Mouse (Mus musculus): ENCODE data around the gene Lman2l. TPM values are rescaled to one million over a fixed set of nuclear protein-coding genes. Genes with fewer than 3 reads are reported as not detected.

The Lman2l gene
- polyA plus RNA-seq, 1 experiment from 2014 or later, result 33.7 TPM

DNA sequence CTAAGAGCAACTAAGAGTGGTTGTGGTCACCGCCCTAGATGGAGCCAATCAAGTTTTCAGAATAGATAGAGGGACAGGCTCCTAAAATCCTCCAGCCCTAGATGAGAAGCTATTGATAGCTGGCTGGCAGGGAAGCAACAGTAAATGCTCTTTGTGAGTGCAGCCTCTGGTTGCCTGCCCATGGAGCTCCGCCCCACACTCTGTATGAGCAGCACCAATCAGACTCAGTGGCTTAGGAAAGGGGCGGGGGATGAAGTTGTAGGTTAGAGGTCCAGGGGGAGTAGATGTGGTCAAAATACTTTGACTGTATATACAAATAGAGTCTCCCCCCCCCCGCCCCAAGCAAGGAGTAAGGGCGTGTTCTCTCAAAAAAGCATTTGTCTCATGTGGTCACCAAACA lies 22.4 kb upstream of the Lman2l start:
- Histone ChIP-seq H3K9me3 (ENCODE audit: control insufficient read depth, low read length) (no peaks in the 10 kb centered on the region), H3K27me3 (ENCODE audit: control insufficient read depth, insufficient read depth, low read length) (no peaks in the 10 kb centered on the region), H3K4me2 (replicated peaks; ENCODE audit: low read depth, low read length) (no peak overlapping the region), H3K27ac (ENCODE audit: low read depth, low read length) (no peak overlapping the region), H3K4me1 (ENCODE audit: control insufficient read depth, insufficient read depth, low read length) (peaks cover 5% of the 10 kb centered on the region; the same call in 1 of the 2 replicates), H3K36me3 (ENCODE audit: control insufficient read depth, insufficient read depth, low read length) (no peaks in the 10 kb centered on the region), H3K4me3 (ENCODE audit: low read length) (no peak overlapping the region), H3K9ac (ENCODE audit: low read depth, low read length) (no peak overlapping the region)
- no peak for ATAC-seq (ENCODE audit: low FRiP score, low TSS enrichment)
- WGBS, result 47% methylated on average over 5 of the region's 5 CpGs

DNA sequence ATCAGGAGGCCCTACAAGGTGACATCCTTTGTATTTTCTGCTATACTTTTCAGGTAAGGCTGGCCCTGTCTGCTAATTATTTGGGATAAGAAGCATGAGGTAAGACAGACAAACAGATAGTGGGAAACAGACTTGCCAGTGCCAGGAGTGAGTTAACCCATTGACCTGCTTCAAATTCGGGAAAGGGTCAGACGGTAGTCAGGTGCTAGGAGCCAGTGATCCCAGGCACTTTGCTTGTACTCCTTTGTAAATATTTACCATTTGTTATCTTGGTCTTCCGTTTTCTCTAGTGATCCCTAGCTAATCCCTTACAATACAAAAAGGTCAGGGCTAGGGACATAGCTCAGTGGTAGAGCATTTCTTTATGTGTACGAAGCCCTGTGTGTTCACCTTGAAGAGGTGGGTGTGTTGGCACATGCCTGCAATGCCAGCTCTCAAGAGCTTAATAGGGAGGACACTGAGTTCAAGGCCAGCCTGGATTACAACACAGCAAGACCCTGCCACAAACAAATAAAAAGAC lies 20.6 kb upstream of the Lman2l start:
- Histone ChIP-seq H3K4me1 (ENCODE audit: control insufficient read depth, insufficient read depth, low read length) (no peaks in the 10 kb centered on the region), H3K27me3 (ENCODE audit: control insufficient read depth, insufficient read depth, low read length) (no peaks in the 10 kb centered on the region), H3K9me3 (ENCODE audit: control insufficient read depth, low read length) (no peaks in the 10 kb centered on the region), H3K36me3 (ENCODE audit: control insufficient read depth, insufficient read depth, low read length) (no peaks in the 10 kb centered on the region), H3K4me3 (ENCODE audit: low read length) (no peak overlapping the region), H3K9ac (ENCODE audit: low read depth, low read length) (no peak overlapping the region), H3K27ac (ENCODE audit: low read depth, low read length) (no peak overlapping the region), H3K4me2 (replicated peaks; ENCODE audit: low read depth, low read length) (no peak overlapping the region)
- ATAC-seq (ENCODE audit: low FRiP score, low TSS enrichment), result no peak
- WGBS, result 80% methylated on average over 4 of the region's 4 CpGs

DNA sequence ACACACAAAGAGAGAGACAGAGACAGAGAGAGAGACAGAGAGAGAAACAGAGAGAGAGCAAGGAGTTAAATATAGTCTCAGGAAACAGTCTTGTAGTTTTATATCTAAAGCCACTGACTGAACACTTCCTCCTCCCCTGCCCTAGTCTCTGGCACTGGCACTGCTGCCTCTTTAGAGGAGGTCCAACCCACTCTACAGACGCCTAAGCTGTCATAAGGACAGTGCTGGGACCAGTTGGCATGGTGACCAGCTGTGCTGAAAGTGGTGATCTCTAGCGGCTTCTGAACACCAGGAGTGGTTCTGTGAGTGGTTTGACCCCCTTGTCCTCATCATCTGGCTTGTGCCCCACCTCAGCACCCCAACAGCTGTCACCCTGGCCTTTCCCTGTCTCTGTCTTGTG lies 16.8 kb upstream of the Lman2l start:
- Histone ChIP-seq H3K4me1 (ENCODE audit: control insufficient read depth, insufficient read depth, low read length) (no peaks in the 10 kb centered on the region), H3K4me3 (ENCODE audit: low read length) (no peak overlapping the region), H3K9me3 (ENCODE audit: control insufficient read depth, low read length) (no peaks in the 10 kb centered on the region), H3K4me2 (replicated peaks; ENCODE audit: low read depth, low read length) (no peak overlapping the region), H3K9ac (ENCODE audit: low read depth, low read length) (no peak overlapping the region), H3K27me3 (ENCODE audit: control insufficient read depth, insufficient read depth, low read length) (no peaks in the 10 kb centered on the region), H3K36me3 (ENCODE audit: control insufficient read depth, insufficient read depth, low read length) (no peaks in the 10 kb centered on the region), H3K27ac (ENCODE audit: low read depth, low read length) (no peak overlapping the region)
- WGBS, result 38% methylated on average over 2 of the region's 2 CpGs
- ATAC-seq (ENCODE audit: low FRiP score, low TSS enrichment), result no peak

DNA sequence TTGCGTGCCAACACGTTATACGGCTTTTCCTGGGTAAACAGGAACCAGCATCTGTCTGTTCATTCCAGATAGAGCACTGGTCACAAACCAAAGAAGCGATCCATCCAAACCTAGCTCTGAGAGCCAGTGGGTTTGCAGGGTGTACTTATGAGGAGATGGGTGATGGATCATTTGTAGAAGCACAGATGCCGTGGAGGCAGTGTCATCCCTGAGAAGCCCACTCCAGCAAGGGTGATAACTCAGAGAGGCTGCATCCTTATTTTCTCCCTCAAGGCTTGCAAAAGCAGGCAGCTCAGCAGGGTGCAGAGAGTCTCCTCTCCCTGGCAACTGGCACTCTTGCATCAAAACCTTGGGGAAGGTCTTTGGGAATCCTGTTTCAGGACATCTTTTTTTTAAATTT lies 13.1 kb upstream of the Lman2l start:
- H3K36me3 ChIP-seq (ENCODE audit: control insufficient read depth, insufficient read depth, low read length), result no peaks in the 10 kb centered on the region
- H3K4me2 ChIP-seq (replicated peaks; ENCODE audit: low read depth, low read length), result no peak overlapping the region
- H3K9ac ChIP-seq (ENCODE audit: low read depth, low read length), result no peak overlapping the region
- no peaks in the 10 kb centered on the region for H3K4me1 ChIP-seq (ENCODE audit: control insufficient read depth, insufficient read depth, low read length)
- no peak overlapping the region for H3K4me3 ChIP-seq (ENCODE audit: low read length)
- 88% methylated on average over 5 of the region's 5 CpGs for WGBS
- H3K27me3 ChIP-seq (ENCODE audit: control insufficient read depth, insufficient read depth, low read length), result no peaks in the 10 kb centered on the region
- ATAC-seq (ENCODE audit: low FRiP score, low TSS enrichment), result no peak
- H3K27ac ChIP-seq (ENCODE audit: low read depth, low read length), result no peak overlapping the region
- 0 out of 2 replicates have a peak, but pooled peaks cover 4% of the 10 kb centered on the region for H3K9me3 ChIP-seq (ENCODE audit: control insufficient read depth, low read length)

DNA sequence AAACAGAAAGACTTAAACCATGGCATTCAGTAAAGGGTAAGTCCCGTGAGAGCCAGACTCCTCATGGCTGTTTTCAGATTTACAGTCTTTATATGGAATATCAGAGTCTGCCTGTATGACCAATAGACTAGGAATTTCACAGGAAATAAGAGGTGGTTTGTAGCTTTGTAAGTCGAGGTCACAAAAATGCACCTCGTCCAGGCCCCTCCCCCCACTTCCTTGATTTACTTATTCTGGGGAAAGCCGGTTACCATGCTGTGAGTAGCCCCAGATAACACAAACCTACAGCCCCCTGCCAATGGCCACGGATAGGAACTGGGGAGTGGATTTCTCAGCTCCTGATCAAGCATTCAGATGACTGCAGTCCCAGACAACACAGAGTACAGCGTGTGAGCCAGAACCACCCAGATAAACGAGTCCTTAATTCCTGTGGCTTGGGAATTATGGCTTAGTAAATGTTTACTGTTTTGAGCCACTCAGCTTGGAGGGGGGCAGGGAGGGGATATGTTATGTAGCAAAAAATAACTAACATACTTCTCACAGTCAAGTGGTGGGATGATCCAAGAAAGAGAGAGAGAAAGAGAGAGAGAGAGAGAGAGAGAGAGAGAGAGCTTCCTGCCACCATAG lies 12.4 kb upstream of the Lman2l start:
- Histone ChIP-seq H3K4me2 (replicated peaks; ENCODE audit: low read depth, low read length) (no peak overlapping the region), H3K9me3 (ENCODE audit: control insufficient read depth, low read length) (0 out of 2 replicates have a peak, but pooled peaks cover 4% of the 10 kb centered on the region), H3K27me3 (ENCODE audit: control insufficient read depth, insufficient read depth, low read length) (no peaks in the 10 kb centered on the region), H3K36me3 (ENCODE audit: control insufficient read depth, insufficient read depth, low read length) (no peaks in the 10 kb centered on the region), H3K4me3 (ENCODE audit: low read length) (no peak overlapping the region), H3K4me1 (ENCODE audit: control insufficient read depth, insufficient read depth, low read length) (no peaks in the 10 kb centered on the region), H3K9ac (ENCODE audit: low read depth, low read length) (no peak overlapping the region), H3K27ac (ENCODE audit: low read depth, low read length) (no peak overlapping the region)
- ATAC-seq (ENCODE audit: low FRiP score, low TSS enrichment), result no peak
- WGBS, result 31% methylated on average over 7 of the region's 7 CpGs

DNA sequence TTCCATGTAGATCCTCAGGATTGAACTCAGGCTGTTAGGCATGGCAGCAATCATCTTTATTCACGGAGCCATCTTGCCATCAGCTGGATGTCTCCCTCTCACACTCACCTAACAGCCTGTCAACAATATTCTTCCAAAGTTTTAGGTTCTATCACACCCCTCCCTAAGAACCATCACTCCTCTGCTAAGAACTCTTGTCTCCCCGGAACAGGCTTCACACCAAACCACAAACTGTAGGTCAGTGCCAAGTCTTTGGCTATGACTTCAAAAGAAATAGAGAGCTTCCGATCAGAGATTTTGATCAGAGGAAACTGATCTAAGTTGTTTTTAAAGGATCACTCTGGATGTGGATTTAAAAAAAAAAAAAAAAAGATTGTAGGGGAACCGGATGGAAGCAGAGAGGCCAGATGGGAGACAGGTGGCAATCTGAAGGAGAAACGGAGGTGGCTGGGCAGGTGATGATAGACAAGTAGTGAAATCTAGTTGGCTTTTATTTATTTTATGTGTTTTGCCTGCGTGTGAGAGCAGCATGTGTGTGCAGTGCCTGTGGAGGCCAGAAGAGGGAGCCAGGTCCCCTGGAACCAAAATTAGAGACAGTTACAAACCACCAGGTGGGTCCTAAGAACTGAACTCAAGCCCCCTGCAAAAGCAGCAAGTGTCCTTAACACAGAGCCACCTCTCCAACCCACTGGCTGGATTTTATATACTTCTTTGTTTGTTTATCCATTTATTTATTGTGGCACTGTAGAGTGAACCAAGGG lies 9.2 kb upstream of the Lman2l start:
- Histone ChIP-seq H3K4me3 (ENCODE audit: low read length) (no peak overlapping the region), H3K9ac (ENCODE audit: low read depth, low read length) (no peak overlapping the region), H3K4me2 (replicated peaks; ENCODE audit: low read depth, low read length) (no peak overlapping the region), H3K27me3 (ENCODE audit: control insufficient read depth, insufficient read depth, low read length) (no peaks in the 10 kb centered on the region), H3K9me3 (ENCODE audit: control insufficient read depth, low read length) (0 out of 2 replicates have a peak, but pooled peaks cover 4% of the 10 kb centered on the region), H3K27ac (ENCODE audit: low read depth, low read length) (no peak overlapping the region), H3K36me3 (ENCODE audit: control insufficient read depth, insufficient read depth, low read length) (no peaks in the 10 kb centered on the region), H3K4me1 (ENCODE audit: control insufficient read depth, insufficient read depth, low read length) (no peaks in the 10 kb centered on the region)
- WGBS, result 81% methylated on average over 6 of the region's 6 CpGs
- no peak for ATAC-seq (ENCODE audit: low FRiP score, low TSS enrichment)

DNA sequence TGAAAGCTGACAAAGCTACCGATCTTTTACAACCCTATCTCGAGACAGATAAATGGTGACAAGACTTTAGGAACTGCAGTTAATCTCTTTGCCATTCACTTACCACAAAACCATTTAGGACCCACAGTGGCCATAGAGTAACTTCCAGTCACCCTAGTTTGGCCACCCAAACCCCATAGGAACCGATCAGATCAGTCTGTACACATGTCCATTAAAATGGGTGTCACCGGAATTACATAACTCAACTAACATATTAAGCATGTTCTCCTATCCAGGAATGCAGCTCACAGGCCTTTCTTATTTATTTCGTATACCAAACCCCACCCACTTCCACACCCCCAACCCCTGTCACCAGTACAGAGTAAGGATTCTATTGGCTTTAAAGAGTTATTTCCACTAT lies 1.8 kb upstream of the Lman2l start:
- H3K4me2 ChIP-seq (replicated peaks; ENCODE audit: low read depth, low read length), result no peak overlapping the region
- peaks cover 5% of the 10 kb centered on the region; the same call in 1 of the 2 replicates for H3K36me3 ChIP-seq (ENCODE audit: control insufficient read depth, insufficient read depth, low read length)
- no peak for ATAC-seq (ENCODE audit: low FRiP score, low TSS enrichment)
- 89% methylated on average over 5 of the region's 5 CpGs for WGBS
- no peak overlapping the region for H3K9ac ChIP-seq (ENCODE audit: low read depth, low read length)
- H3K27ac ChIP-seq (ENCODE audit: low read depth, low read length), result no peak overlapping the region
- H3K4me3 ChIP-seq (ENCODE audit: low read length), result no peak overlapping the region
- H3K4me1 ChIP-seq (ENCODE audit: control insufficient read depth, insufficient read depth, low read length), result no peaks in the 10 kb centered on the region
- no peaks in the 10 kb centered on the region for H3K27me3 ChIP-seq (ENCODE audit: control insufficient read depth, insufficient read depth, low read length)
- H3K9me3 ChIP-seq (ENCODE audit: control insufficient read depth, low read length), result no peaks in the 10 kb centered on the region

DNA sequence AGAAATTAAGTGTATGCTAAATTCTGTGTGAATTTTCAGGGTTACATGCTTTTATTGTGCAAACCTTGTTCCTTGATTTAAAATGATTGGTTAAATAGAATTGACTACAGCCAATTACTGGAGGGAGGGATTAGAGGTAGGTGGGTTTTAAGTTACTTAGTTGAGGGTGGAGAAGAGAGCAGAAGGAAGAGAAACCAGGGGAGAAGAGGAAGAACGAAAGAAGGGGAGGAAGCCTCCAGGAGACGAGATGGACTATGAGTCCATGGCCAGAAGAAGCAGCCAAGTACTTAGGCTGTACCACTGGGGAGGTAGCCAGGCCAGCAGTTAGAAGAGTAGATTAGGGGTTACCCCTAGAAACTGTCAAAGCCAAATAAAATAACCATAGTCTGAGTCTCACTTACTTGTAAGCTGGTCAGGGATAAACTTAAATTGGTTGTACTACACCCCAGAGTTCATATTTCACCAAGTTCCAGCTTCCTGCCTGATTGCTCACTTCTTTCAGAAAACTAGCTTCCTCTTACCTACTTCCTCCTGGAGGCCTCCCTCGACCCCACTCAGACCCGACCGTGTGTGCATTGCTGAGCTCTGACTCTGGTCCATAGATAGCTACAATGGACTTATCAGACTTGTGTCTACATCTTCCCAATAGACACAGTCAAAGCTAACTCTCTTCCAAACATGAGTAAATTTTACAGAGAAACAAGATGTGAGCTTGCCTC lies 1.2 kb upstream of the Lman2l start:
- Histone ChIP-seq H3K9me3 (ENCODE audit: control insufficient read depth, low read length) (no peaks in the 10 kb centered on the region), H3K9ac (ENCODE audit: low read depth, low read length) (no peak overlapping the region), H3K4me2 (replicated peaks; ENCODE audit: low read depth, low read length) (no peak overlapping the region), H3K4me1 (ENCODE audit: control insufficient read depth, insufficient read depth, low read length) (no peaks in the 10 kb centered on the region), H3K4me3 (ENCODE audit: low read length) (no peak overlapping the region), H3K27me3 (ENCODE audit: control insufficient read depth, insufficient read depth, low read length) (no peaks in the 10 kb centered on the region), H3K36me3 (ENCODE audit: control insufficient read depth, insufficient read depth, low read length) (peaks cover 8% of the 10 kb centered on the region; the same call in 1 of the 2 replicates), H3K27ac (ENCODE audit: low read depth, low read length) (no peak overlapping the region)
- no peak for ATAC-seq (ENCODE audit: low FRiP score, low TSS enrichment)
- 86% methylated on average over 5 of the region's 5 CpGs for WGBS
